Mouse (Mus musculus) bone marrow, adult 2 months (tissue): ENCODE data around the gene Itga5.

Source experiments
- CTCF ChIP-seq: fragments of 200-500 bp; IDR thresholded peaks from 2 replicates; pipeline ENCODE4 v1.5.1; 2011; ENCODE audit warnings: low read length, control low read depth; ENCODE audit not compliant: control insufficient read depth, insufficient read depth
- POLR2A ChIP-seq: fragments of 200-500 bp; IDR thresholded peaks from 2 replicates; pipeline ENCODE4 v1.6.1; 2011; ENCODE audit warnings: low read depth, mild to moderate bottlenecking, control low read depth, low read length, borderline replicate concordance; ENCODE audit not compliant: control insufficient read depth

- no peak for TF ChIP-seq CTCF
- no peak for TF ChIP-seq POLR2A
Measured at GRCm38 (mm10) chr15:103313495-103314095, 53.0 kb downstream of the Itga5 start.
